Mouse (Mus musculus) erythroblast, embryonic 14.5 days (primary cell): ENCODE measurements around the gene Lyrm7.

Experiments used
- GATA1 ChIP-seq: IDR thresholded peaks from 2 replicates; pipeline ENCODE4 v1.6.1; 2012; ENCODE audit warnings: low read length, inconsistent platforms, mixed read lengths
- TAL1 ChIP-seq: IDR thresholded peaks from 3 replicates; pipeline ENCODE4 v1.6.1; 2012; ENCODE audit warnings: low read length, inconsistent platforms, mixed read lengths

- TF ChIP-seq TAL1: no peak
- peak; percentile 91 for TF ChIP-seq GATA1
These were observed 5.7 kb upstream of the Lyrm7 start, which contains the start of gene Hint1 for GRCm38 (mm10) chr11:54866119-54867048.
